Mouse (Mus musculus) kidney, adult 2 months (tissue): ENCODE measurements around the gene Tom1l1.

Experiments used
- CTCF ChIP-seq: fragments of 200-500 bp; conservative IDR thresholded peaks from 2 replicates; pipeline ENCODE4 v1.5.1; 2011; ENCODE audit warnings: low read depth, mild to moderate bottlenecking, control low read depth, low read length, moderate library complexity, mixed read lengths; ENCODE audit not compliant: insufficient read depth, insufficient read length
- POLR2A ChIP-seq: fragments of 200-500 bp; IDR thresholded peaks from one replicate; pipeline ENCODE4 v1.6.1; 2011; ENCODE audit warnings: low read depth, low read length, control low read depth

DNA sequence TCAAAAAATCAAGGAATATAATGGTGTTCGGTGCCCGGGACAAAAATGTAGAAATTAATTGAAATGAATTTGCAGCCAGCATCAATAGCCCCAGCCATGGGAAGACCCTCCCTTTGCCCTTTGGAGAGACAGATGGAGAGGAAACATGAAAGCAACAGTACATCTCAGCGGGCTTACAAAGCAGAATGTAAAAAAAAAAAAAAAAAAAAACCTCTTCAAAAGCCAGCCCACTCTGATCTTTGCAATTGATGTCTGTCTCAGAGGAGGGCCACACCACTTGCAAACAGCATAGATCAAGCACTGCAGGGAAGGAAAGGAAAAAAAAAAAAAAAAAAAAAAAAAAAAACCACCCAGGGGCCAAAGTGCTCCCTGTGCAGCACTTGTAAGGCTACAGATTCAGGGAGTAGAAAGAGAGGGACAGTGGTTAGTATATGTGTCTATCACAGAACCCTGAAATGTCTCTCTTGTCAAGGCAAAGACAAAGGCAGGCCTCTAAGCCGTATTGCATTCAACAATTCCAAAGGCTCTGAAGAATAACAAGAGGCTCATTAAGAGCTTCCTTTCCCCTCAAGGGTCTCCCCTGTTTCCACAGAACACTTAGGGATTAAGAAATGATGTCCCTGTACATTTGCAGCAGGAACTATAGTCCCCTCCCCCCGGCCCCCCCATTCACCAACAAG, 24.4 kb downstream of the Tom1l1 start:
- TF ChIP-seq CTCF (no peak), POLR2A (no peak)
